Mouse (Mus musculus) hindbrain, embryonic 10.5 days (tissue): Measurements from ENCODE around the gene Olfr92. TPM values are rescaled to one million over a fixed set of nuclear protein-coding genes. Genes with fewer than 3 reads are reported as not detected.
A peak's percentile ranks its signal among the peaks of the same experiment; 100 is the strongest.

Source experiments
- DNase-seq: peaks from one replicate; pipeline ENCODE4 v3.0.0-alpha.2; 2017; ENCODE audit warnings: low spot score
- H3K27ac ChIP-seq: fragments of 300-500 bp; sonication (generic); 2 replicates; pipeline ENCODE4 v1.5.1; 2016; ENCODE audit warnings: mild to moderate bottlenecking, moderate library complexity
- H3K27me3 ChIP-seq: fragments of 300-500 bp; sonication (generic); 2 replicates; pipeline ENCODE4 v1.6.1; 2016; ENCODE audit warnings: mild to moderate bottlenecking; ENCODE audit not compliant: poor library complexity, insufficient read depth, severe bottlenecking
- H3K36me3 ChIP-seq: fragments of 300-500 bp; sonication (generic); 2 replicates; pipeline ENCODE4 v1.6.1; 2016; ENCODE audit warnings: mild to moderate bottlenecking, moderate library complexity
- H3K4me1 ChIP-seq: fragments of 300-500 bp; sonication (generic); replicated peaks from 2 replicates; pipeline ENCODE4 v1.6.1; 2016; ENCODE audit warnings: mild to moderate bottlenecking
- H3K4me3 ChIP-seq: fragments of 300-500 bp; sonication (generic); 2 replicates; pipeline ENCODE4 v1.5.1; 2016; ENCODE audit warnings: mild to moderate bottlenecking, moderate library complexity
- H3K9me3 ChIP-seq: fragments of 300-500 bp; sonication (generic); 2 replicates; pipeline ENCODE4 v1.6.1; 2016; ENCODE audit warnings: mild to moderate bottlenecking, moderate library complexity
- WGBS: fragments of 180-500 bp; shearing (Covaris S2); methylation state at CpG from one replicate; pipeline ENCODE4 v1.1.7; 2016; 5-methylcytosine and 5-hydroxymethylcytosine counted together
- polyA plus RNA-seq: library from polyadenylated mRNA; unstranded; fragments of >200 nt; fragmentation: Nextera tagmentation; extraction: Ambion mirVana; gene quantifications from 2 replicates; pipeline ENCODE4 v1.2.1, GENCODE M21; 2016

Olfr92 gene
- polyA plus RNA-seq, 1 experiment from 2014 or later = not detected

GRCm38 (mm10) chr17:37075766-37076165 is 44.1 kb downstream of the Olfr92 start:
- no peaks in the 10 kb centered on the region for H3K9me3 ChIP-seq
- 91% methylated on average over 2 of the region's 2 CpGs for WGBS
- H3K36me3 ChIP-seq = peaks cover 61% of the 10 kb centered on the region
- H3K4me1 ChIP-seq = peaks cover 41% of the 10 kb centered on the region
- no peak for DNase-seq
- no peaks in the 10 kb centered on the region for H3K27me3 ChIP-seq
- H3K27ac ChIP-seq = no peak overlapping the region
- no peak overlapping the region for H3K4me3 ChIP-seq

DNA sequence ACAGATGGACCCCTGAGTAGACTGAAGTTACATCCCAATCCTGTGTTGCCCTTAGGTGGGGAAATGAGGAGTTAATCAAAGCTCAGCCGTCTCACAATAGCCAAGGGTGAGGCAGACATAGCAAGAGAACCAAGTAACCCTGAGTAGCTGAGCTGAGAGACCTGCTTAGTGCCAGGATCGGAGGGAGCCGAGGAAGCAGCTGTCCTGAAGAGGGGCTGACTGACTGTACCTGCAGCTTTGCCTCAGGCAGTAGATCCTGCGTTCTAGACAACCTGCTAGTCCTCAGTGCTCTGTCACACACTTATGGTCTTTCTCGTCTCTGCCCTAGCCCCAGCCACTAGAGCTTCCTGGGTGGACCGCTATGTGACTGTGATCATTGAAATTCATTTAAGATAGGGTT is 44.7 kb downstream of the Olfr92 start:
- 87% methylated on average over 6 of the region's 6 CpGs for WGBS
- no peak overlapping the region for H3K4me3 ChIP-seq
- H3K4me1 ChIP-seq = peaks cover 39% of the 10 kb centered on the region
- no peaks in the 10 kb centered on the region for H3K27me3 ChIP-seq
- H3K9me3 ChIP-seq = no peaks in the 10 kb centered on the region
- no peak overlapping the region for H3K27ac ChIP-seq
- DNase-seq = no peak
- H3K36me3 ChIP-seq = peaks cover 67% of the 10 kb centered on the region

- H3K36me3 ChIP-seq = peaks cover 91% of the 10 kb centered on the region
Measured at GRCm38 (mm10) chr17:37072730-37073276, 47.1 kb downstream of the Olfr92 start.

DNA sequence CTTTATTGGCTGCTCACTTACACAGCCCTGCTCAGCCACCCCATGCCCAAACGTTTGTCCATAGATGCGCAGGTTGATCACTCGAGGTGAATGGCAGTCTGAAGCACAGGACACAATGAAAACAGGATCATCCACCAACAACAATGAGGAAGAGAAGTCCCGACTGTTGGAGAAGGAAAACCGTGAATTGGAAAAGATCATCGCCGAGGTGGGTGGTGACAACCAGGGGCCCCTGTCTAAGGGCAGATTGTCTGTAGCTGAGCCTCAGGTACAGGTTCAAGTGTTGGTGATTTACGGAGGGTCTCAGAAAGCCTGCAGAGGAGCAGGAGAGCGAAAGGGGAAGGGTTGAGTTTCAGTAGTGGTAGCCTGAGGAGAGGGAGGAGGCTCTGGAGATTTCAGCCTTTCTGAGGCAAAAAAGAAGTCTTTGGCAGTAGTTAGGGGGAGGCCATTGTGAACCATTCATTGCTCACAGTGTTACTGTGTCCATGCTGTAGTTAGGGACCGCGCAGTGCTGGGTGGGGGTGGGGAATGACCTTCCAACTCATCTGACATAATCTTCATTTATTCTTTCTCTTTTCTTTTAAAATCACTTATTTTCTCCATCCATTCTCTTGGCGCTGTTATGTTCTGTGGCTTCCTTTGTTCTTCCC is 47.7 kb downstream of the Olfr92 start:
- H3K4me1 ChIP-seq = peaks cover 14% of the 10 kb centered on the region
- peaks cover 97% of the 10 kb centered on the region for H3K36me3 ChIP-seq
- H3K4me3 ChIP-seq = peak overlapping the region; percentile 11; the same call in 1 of the 2 replicates
- no peak for DNase-seq
- no peaks in the 10 kb centered on the region for H3K9me3 ChIP-seq
- H3K27ac ChIP-seq = peak overlapping the region; percentile 81
- 56% methylated on average over 12 of the region's 12 CpGs for WGBS
- H3K27me3 ChIP-seq = no peaks in the 10 kb centered on the region

More at GRCm38 (mm10) chr17:37072730-37073276, 47.1 kb downstream of the Olfr92 start:
- no peaks in the 10 kb centered on the region for H3K27me3 ChIP-seq
- no peak overlapping the region for H3K4me3 ChIP-seq
- H3K27ac ChIP-seq = peak overlapping the region; percentile 81
- H3K9me3 ChIP-seq = no peaks in the 10 kb centered on the region
- no peak for DNase-seq
- H3K4me1 ChIP-seq = peaks cover 15% of the 10 kb centered on the region
- 40% methylated on average over 11 of the region's 11 CpGs for WGBS

GRCm38 (mm10) chr17:37070121-37070520 is 49.8 kb downstream of the Olfr92 start:
- Histone ChIP-seq H3K27me3 (no peaks in the 10 kb centered on the region), H3K27ac (no peak overlapping the region), H3K4me3 (no peak overlapping the region), H3K4me1 (peaks cover 14% of the 10 kb centered on the region), H3K36me3 (peaks cover 98% of the 10 kb centered on the region), H3K9me3 (no peaks in the 10 kb centered on the region)
- 88% methylated on average over 8 of the region's 8 CpGs for WGBS
- no peak for DNase-seq

- WGBS = 88% methylated on average over 1 of the region's 1 CpGs
- H3K36me3 ChIP-seq = peaks cover 98% of the 10 kb centered on the region
- H3K4me3 ChIP-seq = no peak overlapping the region
- H3K4me1 ChIP-seq = peaks cover 13% of the 10 kb centered on the region
- H3K27ac ChIP-seq = no peak overlapping the region
- no peaks in the 10 kb centered on the region for H3K9me3 ChIP-seq
- DNase-seq = no peak
- no peaks in the 10 kb centered on the region for H3K27me3 ChIP-seq
Measured at GRCm38 (mm10) chr17:37067861-37068260, 52.0 kb downstream of the Olfr92 start.

- Histone ChIP-seq H3K9me3 (no peaks in the 10 kb centered on the region), H3K27ac (no peak overlapping the region), H3K4me3 (no peak overlapping the region), H3K36me3 (peaks cover 99% of the 10 kb centered on the region), H3K27me3 (no peaks in the 10 kb centered on the region), H3K4me1 (no peaks in the 10 kb centered on the region)
- no peak for DNase-seq
- 98% methylated on average over 2 of the region's 2 CpGs for WGBS
Measured at GRCm38 (mm10) chr17:37065993-37066392, 53.9 kb downstream of the Olfr92 start.

DNA sequence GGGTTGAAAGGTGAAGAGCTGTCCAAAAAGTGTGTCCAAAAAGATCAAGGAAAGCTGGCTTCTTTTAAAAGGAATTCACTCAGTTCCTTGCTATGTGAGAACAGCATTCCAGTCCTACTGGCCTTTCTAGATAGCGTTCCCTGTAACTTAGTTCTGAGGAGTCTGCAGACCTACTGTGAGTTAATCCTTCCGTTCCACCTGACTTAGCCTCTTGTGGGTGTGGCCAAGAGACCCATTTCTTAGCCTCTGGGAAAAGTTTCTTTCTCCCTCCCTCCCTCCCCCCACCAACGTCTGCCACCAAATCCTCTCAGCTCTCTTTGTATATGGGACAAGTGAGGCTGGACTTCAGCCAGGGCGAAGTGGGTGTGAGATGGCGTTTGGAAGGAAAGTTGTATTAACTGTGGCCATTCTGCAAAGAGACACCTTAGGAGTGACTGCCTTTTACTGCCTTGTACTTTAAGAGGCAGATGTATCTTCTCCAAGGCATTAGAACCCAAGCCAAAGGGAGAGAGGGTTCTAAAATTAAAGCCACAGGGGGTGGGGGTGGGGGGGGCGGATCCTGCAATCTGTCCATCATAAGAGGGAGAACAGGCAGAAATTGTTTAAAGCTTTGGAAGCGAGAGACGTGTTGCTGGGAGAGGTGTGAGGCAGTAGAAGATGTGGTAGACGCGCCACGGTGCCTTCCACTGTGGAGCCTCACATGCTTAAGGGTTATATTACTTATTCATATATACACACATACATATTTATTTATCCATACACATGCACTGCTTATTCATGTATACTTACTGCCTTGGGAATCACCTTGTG is 56.0 kb downstream of the Olfr92 start:
- H3K4me1 ChIP-seq = no peaks in the 10 kb centered on the region
- H3K27me3 ChIP-seq = no peaks in the 10 kb centered on the region
- WGBS = 75% methylated on average over 11 of the region's 11 CpGs
- DNase-seq = no peak
- peaks cover 97% of the 10 kb centered on the region for H3K36me3 ChIP-seq
- no peaks in the 10 kb centered on the region for H3K9me3 ChIP-seq
- H3K4me3 ChIP-seq = no peak overlapping the region
- H3K27ac ChIP-seq = no peak overlapping the region

GRCm38 (mm10) chr17:37063063-37063462 is 56.8 kb downstream of the Olfr92 start:
- WGBS = 79% methylated on average over 10 of the region's 10 CpGs
- Histone ChIP-seq H3K4me3 (no peak overlapping the region), H3K4me1 (no peaks in the 10 kb centered on the region), H3K9me3 (no peaks in the 10 kb centered on the region), H3K36me3 (peaks cover 97% of the 10 kb centered on the region), H3K27ac (no peak overlapping the region), H3K27me3 (no peaks in the 10 kb centered on the region)
- no peak for DNase-seq

- WGBS = 87% methylated on average over 10 of the region's 10 CpGs
- H3K27me3 ChIP-seq = no peaks in the 10 kb centered on the region
- no peak for DNase-seq
- peaks cover 97% of the 10 kb centered on the region for H3K36me3 ChIP-seq
- no peaks in the 10 kb centered on the region for H3K4me1 ChIP-seq
- no peaks in the 10 kb centered on the region for H3K9me3 ChIP-seq
- no peak overlapping the region for H3K4me3 ChIP-seq
- no peak overlapping the region for H3K27ac ChIP-seq
Measured at GRCm38 (mm10) chr17:37062101-37062641, 57.7 kb downstream of the Olfr92 start.

GRCm38 (mm10) chr17:37061435-37061834 is 58.5 kb downstream of the Olfr92 start:
- no peak overlapping the region for H3K4me3 ChIP-seq
- H3K9me3 ChIP-seq = no peaks in the 10 kb centered on the region
- peaks cover 97% of the 10 kb centered on the region for H3K36me3 ChIP-seq
- no peak overlapping the region for H3K27ac ChIP-seq
- H3K4me1 ChIP-seq = no peaks in the 10 kb centered on the region
- whole genome bisulfite sequencing = 84% methylated on average over 3 of the region's 3 CpGs
- H3K27me3 ChIP-seq = no peaks in the 10 kb centered on the region
- no peak for DNase-seq
